Mouse (Mus musculus) embryonic fibroblast, embryonic 13.5 days (primary cell): Measurements from ENCODE around the gene Eid1.

Source experiments
- CTCF ChIP-seq: IDR thresholded peaks from 2 replicates; pipeline ENCODE4 v1.5.1; 2011; ENCODE audit warnings: mild to moderate bottlenecking, control low read depth, low read length, moderate library complexity, borderline replicate concordance; ENCODE audit not compliant: insufficient read depth
- POLR2A ChIP-seq: IDR thresholded peaks from 2 replicates; pipeline ENCODE4 v1.6.1; 2011; ENCODE audit warnings: low read depth, mild to moderate bottlenecking, control low read depth, low read length, moderate library complexity

- TF ChIP-seq CTCF = no peak
- TF ChIP-seq POLR2A = no peak
These were observed 2.0 kb upstream of the Eid1 start for GRCm38 (mm10) chr2:125670846-125671245.
